23 mouse cellular contexts compared by ENCODE assay signal in genomic region chr5:89190063-89190462, GRCm38 (mm10).
DNase-seq lines count a peak whose midpoint lies in the region; ATAC-seq and TF ChIP-seq lines count a peak whose summit lies in the region.
"Had no signal": no experiment of that assay in that cellular context is flagged by ENCODE, and none has a peak within 500 bp of the region (broad histone marks: within the 10 kb centered on the region; RNA-seq: fewer than 3 reads in every experiment).

No protein-coding gene starts in this region.

- H3K9ac ChIP-seq in hindbrain, embryonic 14.5 days = no peak overlapping the region
- H3K9ac ChIP-seq in hindbrain, embryonic 12.5 days = no peak overlapping the region
- no peak overlapping the region for H3K9ac ChIP-seq in hindbrain, postnatal 0 days (replicated peaks; ENCODE audit: low read length)
- H3K9ac ChIP-seq in neural tube, embryonic 15.5 days (replicated peaks) = no peak overlapping the region
- no peak overlapping the region for H3K9ac ChIP-seq in kidney, embryonic 14.5 days (ENCODE audit: low read depth, low read length)
- H3K9ac ChIP-seq: heart, embryonic 13.5 days; liver, embryonic 15.5 days; lung, embryonic 15.5 days had no signal

- no peak for TF ChIP-seq CTCF in brain, embryonic 14.5 days (IDR thresholded peaks at IDR 0.05; ENCODE audit: borderline replicate concordance, extremely low read depth, insufficient read depth, insufficient read length)
- no peak for TF ChIP-seq CTCF in hindbrain, postnatal 0 days (IDR thresholded peaks at IDR 0.05; ENCODE audit: low read depth)

- no peaks in the 10 kb centered on the region for H3K27me3 ChIP-seq in hindbrain, embryonic 14.5 days (ENCODE audit: control insufficient read depth, insufficient read depth, low read length)
- no peaks in the 10 kb centered on the region for H3K27me3 ChIP-seq in hindbrain, embryonic 12.5 days
- no peaks in the 10 kb centered on the region for H3K27me3 ChIP-seq in hindbrain, postnatal 0 days (ENCODE audit: insufficient read depth, low read length)
- no peaks in the 10 kb centered on the region for H3K27me3 ChIP-seq in neural tube, embryonic 15.5 days (replicated peaks)
- no peaks in the 10 kb centered on the region for H3K27me3 ChIP-seq in kidney, embryonic 14.5 days (ENCODE audit: control insufficient read depth, insufficient read depth, low read length)
- H3K27me3 ChIP-seq: heart, embryonic 13.5 days; liver, embryonic 15.5 days; lung, embryonic 15.5 days had no signal

- H3K4me2 ChIP-seq in hindbrain, embryonic 14.5 days (replicated peaks) = no peak overlapping the region
- no peak overlapping the region for H3K4me2 ChIP-seq in hindbrain, embryonic 12.5 days (replicated peaks)
- no peak overlapping the region for H3K4me2 ChIP-seq in hindbrain, postnatal 0 days (ENCODE audit: low read depth, low read length)
- H3K4me2 ChIP-seq in neural tube, embryonic 15.5 days = no peak overlapping the region
- H3K4me2 ChIP-seq in kidney, embryonic 14.5 days (replicated peaks; ENCODE audit: low read depth, low read length) = no peak overlapping the region
- H3K4me2 ChIP-seq: heart, embryonic 13.5 days; liver, embryonic 15.5 days; lung, embryonic 15.5 days had no signal

- ATAC-seq in hindbrain, embryonic 14.5 days (ENCODE audit: low FRiP score) = peak; percentile 87
- no peak for ATAC-seq in hindbrain, embryonic 12.5 days (ENCODE audit: low FRiP score)
- ATAC-seq in hindbrain, postnatal 0 days = no peak
- ATAC-seq in neural tube, embryonic 15.5 days (ENCODE audit: low FRiP score) = peak; percentile 86
- no peak for ATAC-seq in kidney, embryonic 14.5 days (ENCODE audit: low FRiP score, low TSS enrichment)
- ATAC-seq: inflammation-experienced regulatory T-cells, adult 6 months had no signal

- 38% methylated on average over 3 of the region's 3 CpGs for WGBS in hindbrain, embryonic 14.5 days
- 45% methylated on average over 3 of the region's 3 CpGs for WGBS in hindbrain, embryonic 12.5 days
- 29% methylated on average over 3 of the region's 3 CpGs for WGBS in hindbrain, postnatal 0 days
- 14% methylated on average over 3 of the region's 3 CpGs for WGBS in neural tube, embryonic 15.5 days
- 77% methylated on average over 3 of the region's 3 CpGs for whole genome bisulfite sequencing in kidney, embryonic 14.5 days

- TF ChIP-seq POLR2A in brain, embryonic 14.5 days (IDR thresholded peaks at IDR 0.05; ENCODE audit: borderline replicate concordance, extremely low read depth, insufficient read depth, insufficient read length, poor library complexity, severe bottlenecking) = no peak

- no peak for DNase-seq in hindbrain, embryonic 14.5 days (ENCODE audit: low spot score)
- peak; percentile 73 for DNase-seq in brain, embryonic 14.5 days (ENCODE audit: low read depth)
- DNase-seq in hindbrain, postnatal 0 days (ENCODE audit: low spot score) = peak; percentile 14
- DNase-seq in ovary, adult 18-20 months (ENCODE audit: low spot score) = no peak
- DNase-seq: adrenal gland, adult 2 months; cerebellum, adult 18-20 months; cerebellum, postnatal 25 days; gastrocnemius, postnatal 36 days; heart, adult 2 months; heart, postnatal 14 days; kidney, adult 18-20 months; liver; lung, postnatal 36 days; thymus, postnatal 14 days had no signal

- H3K27ac ChIP-seq in hindbrain, embryonic 14.5 days = no peak overlapping the region
- no peak overlapping the region for H3K27ac ChIP-seq in hindbrain, embryonic 12.5 days
- H3K27ac ChIP-seq in hindbrain, postnatal 0 days = no peak overlapping the region
- no peak overlapping the region for H3K27ac ChIP-seq in neural tube, embryonic 15.5 days (replicated peaks)
- no peak overlapping the region for H3K27ac ChIP-seq in kidney, embryonic 14.5 days (ENCODE audit: low read depth, low read length)
- H3K27ac ChIP-seq: heart, adult 2 months; heart, embryonic 13.5 days; kidney, postnatal 0 days; limb, embryonic 10.5 days; liver, embryonic 15.5 days; lung, embryonic 15.5 days had no signal

- no peaks in the 10 kb centered on the region for H3K9me3 ChIP-seq in hindbrain, embryonic 14.5 days (ENCODE audit: control insufficient read depth, low read length)
- no peaks in the 10 kb centered on the region for H3K9me3 ChIP-seq in hindbrain, embryonic 12.5 days (replicated peaks)
- no peaks in the 10 kb centered on the region for H3K9me3 ChIP-seq in hindbrain, postnatal 0 days (ENCODE audit: low read length)
- no peaks in the 10 kb centered on the region for H3K9me3 ChIP-seq in neural tube, embryonic 15.5 days (replicated peaks)
- no peaks in the 10 kb centered on the region for H3K9me3 ChIP-seq in kidney, embryonic 14.5 days (ENCODE audit: control insufficient read depth, low read length)
- H3K9me3 ChIP-seq: heart, embryonic 13.5 days; limb, embryonic 10.5 days; liver, embryonic 15.5 days; lung, embryonic 15.5 days had no signal

- H3K4me3 ChIP-seq in hindbrain, embryonic 14.5 days (replicated peaks; ENCODE audit: low read length) = no peak overlapping the region
- no peak overlapping the region for H3K4me3 ChIP-seq in hindbrain, embryonic 12.5 days
- H3K4me3 ChIP-seq in hindbrain, postnatal 0 days (ENCODE audit: low read length) = no peak overlapping the region
- H3K4me3 ChIP-seq in neural tube, embryonic 15.5 days (replicated peaks) = no peak overlapping the region
- no peak overlapping the region for H3K4me3 ChIP-seq in kidney, embryonic 14.5 days (ENCODE audit: low read length)
- H3K4me3 ChIP-seq: heart, adult 2 months; heart, embryonic 13.5 days; limb, embryonic 10.5 days; liver, embryonic 15.5 days; lung, embryonic 15.5 days had no signal

- 0 out of 2 replicates have a peak, but pooled peaks cover 3% of the 10 kb centered on the region for H3K4me1 ChIP-seq in hindbrain, embryonic 14.5 days (replicated peaks; ENCODE audit: control insufficient read depth, insufficient read depth, low read length)
- no peaks in the 10 kb centered on the region for H3K4me1 ChIP-seq in hindbrain, embryonic 12.5 days
- no peaks in the 10 kb centered on the region for H3K4me1 ChIP-seq in hindbrain, postnatal 0 days (ENCODE audit: insufficient read depth, low read length)
- peaks cover 4% of the 10 kb centered on the region; the same call in 1 of the 2 replicates for H3K4me1 ChIP-seq in neural tube, embryonic 15.5 days
- no peaks in the 10 kb centered on the region for H3K4me1 ChIP-seq in kidney, embryonic 14.5 days (ENCODE audit: control insufficient read depth, insufficient read depth, low read length)
- H3K4me1 ChIP-seq: heart, embryonic 13.5 days; limb, embryonic 10.5 days; liver, embryonic 15.5 days had no signal

- no peaks in the 10 kb centered on the region for H3K36me3 ChIP-seq in hindbrain, embryonic 14.5 days (replicated peaks; ENCODE audit: control insufficient read depth, insufficient read depth)
- H3K36me3 ChIP-seq in hindbrain, embryonic 12.5 days = no peaks in the 10 kb centered on the region
- no peaks in the 10 kb centered on the region for H3K36me3 ChIP-seq in hindbrain, postnatal 0 days (ENCODE audit: insufficient read depth, low read length)
- H3K36me3 ChIP-seq in neural tube, embryonic 15.5 days = no peaks in the 10 kb centered on the region
- H3K36me3 ChIP-seq in kidney, embryonic 14.5 days (ENCODE audit: control insufficient read depth, insufficient read depth, low read length) = no peaks in the 10 kb centered on the region
- H3K36me3 ChIP-seq: heart, embryonic 13.5 days; limb, embryonic 10.5 days; liver, embryonic 15.5 days; lung, embryonic 15.5 days had no signal

Comparison
In these comparisons a context has a peak if more than half of its experiments do, and no peak if none do; other contexts are left out.
1. ATAC-seq: peak in hindbrain, embryonic 14.5 days (single experiment) and neural tube, embryonic 15.5 days (single experiment); none in hindbrain, embryonic 12.5 days (single experiment), hindbrain, postnatal 0 days (single experiment) and kidney, embryonic 14.5 days (single experiment).
2. DNase-seq: peak in brain, embryonic 14.5 days (single experiment) and hindbrain, postnatal 0 days (single experiment); none in hindbrain, embryonic 14.5 days (single experiment) and ovary, adult 18-20 months (single experiment).